Mouse (Mus musculus): Measurements from ENCODE around the gene Polr3b. TPM values are rescaled to one million over a fixed set of nuclear protein-coding genes. Genes with fewer than 3 reads are reported as not detected.

Gene Polr3b
- polyA plus RNA-seq, 1 experiment from 2014 or later: 3.9 TPM

DNA sequence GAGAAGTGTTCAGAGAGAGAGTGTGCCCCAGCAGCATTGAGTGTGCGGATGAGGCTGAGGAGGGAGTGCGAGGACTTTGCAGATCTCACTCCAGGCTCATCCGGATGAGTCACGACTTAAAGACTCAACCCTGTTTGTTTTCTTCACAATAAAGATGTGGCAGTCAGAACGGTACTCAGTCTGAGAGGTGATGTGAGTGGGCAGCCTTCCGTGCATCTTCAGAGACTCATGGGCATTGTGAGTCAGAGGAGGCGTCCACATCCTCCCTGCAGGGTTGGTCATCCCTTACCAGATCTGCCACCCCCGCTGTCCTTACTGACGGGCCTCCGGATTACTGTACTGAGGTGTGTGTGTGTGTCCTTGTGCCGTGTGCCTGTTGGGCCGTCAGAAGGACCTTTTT lies 104.9 kb downstream of the Polr3b start:
- TF ChIP-seq CTCF (IDR thresholded peaks at IDR 0.05; ENCODE audit: low read depth): no peak
- TF ChIP-seq EP300 (IDR thresholded peaks at IDR 0.05; ENCODE audit: low read depth): no peak
- 89% methylated on average over 12 of the region's 12 CpGs for WGBS (ENCODE audit: insufficient replicate concordance)
- peaks cover 12% of the 10 kb centered on the region for H3K36me3 ChIP-seq (replicated peaks; ENCODE audit: insufficient read depth, low read length)
- no peaks in the 10 kb centered on the region for H3K27me3 ChIP-seq (ENCODE audit: insufficient read depth, low read length)
- DNase-seq (no peak), ATAC-seq (no peak)
- H3K9me3 ChIP-seq (ENCODE audit: low read length): no peaks in the 10 kb centered on the region
- H3K4me3 ChIP-seq (ENCODE audit: low read depth, low read length): no peak overlapping the region
- H3K9ac ChIP-seq (replicated peaks): no peak overlapping the region
- no peaks in the 10 kb centered on the region for H3K4me1 ChIP-seq (ENCODE audit: insufficient read depth)
- no peak overlapping the region for H3K27ac ChIP-seq (ENCODE audit: low read depth)
- no peak overlapping the region for H3K4me2 ChIP-seq (ENCODE audit: low read depth, low read length)

DNA sequence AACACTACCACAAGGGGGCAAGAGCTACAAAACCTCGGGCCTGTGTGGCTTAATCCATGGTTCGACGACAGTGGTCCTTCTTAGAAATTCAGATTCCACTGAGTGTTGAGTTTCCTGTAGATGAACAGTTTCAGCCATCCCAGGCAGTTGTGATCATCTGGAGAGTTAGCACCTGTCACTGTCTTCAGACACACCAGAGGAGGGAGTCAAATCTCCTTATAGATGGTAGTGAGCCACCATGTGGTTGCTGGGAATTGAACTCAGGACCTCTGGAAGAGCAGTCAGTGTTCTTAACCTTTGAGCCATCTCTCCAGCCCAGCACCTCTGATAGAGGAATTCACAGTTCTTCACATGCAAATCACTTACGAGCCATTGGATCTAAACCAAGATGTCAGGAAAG lies 105.7 kb downstream of the Polr3b start:
- Histone ChIP-seq H3K9ac (replicated peaks) (no peak overlapping the region), H3K27me3 (ENCODE audit: insufficient read depth, low read length) (no peaks in the 10 kb centered on the region), H3K27ac (ENCODE audit: low read depth) (no peak overlapping the region), H3K4me2 (ENCODE audit: low read depth, low read length) (no peak overlapping the region), H3K4me3 (ENCODE audit: low read depth, low read length) (no peak overlapping the region), H3K9me3 (ENCODE audit: low read length) (no peaks in the 10 kb centered on the region), H3K4me1 (ENCODE audit: insufficient read depth) (no peaks in the 10 kb centered on the region), H3K36me3 (replicated peaks; ENCODE audit: insufficient read depth, low read length) (peaks cover 10% of the 10 kb centered on the region)
- 77% methylated on average over 4 of the region's 4 CpGs for WGBS (ENCODE audit: insufficient replicate concordance)
- TF ChIP-seq EP300 (IDR thresholded peaks at IDR 0.05; ENCODE audit: low read depth) (no peak), CTCF (IDR thresholded peaks at IDR 0.05; ENCODE audit: low read depth) (0 out of 2 replicates have a peak, but pooled peaks have one; percentile 6)
- DNase-seq: no peak
- no peak for ATAC-seq

GRCm38 (mm10) chr10:84730078-84730477 lies 108.0 kb downstream of the Polr3b start:
- 78% methylated on average over 3 of the region's 3 CpGs for WGBS (ENCODE audit: insufficient replicate concordance)
- H3K4me1 ChIP-seq (ENCODE audit: insufficient read depth): no peaks in the 10 kb centered on the region
- H3K4me2 ChIP-seq (ENCODE audit: low read depth, low read length): no peak overlapping the region
- H3K27me3 ChIP-seq (ENCODE audit: insufficient read depth, low read length): no peaks in the 10 kb centered on the region
- ATAC-seq (no peak), DNase-seq (no peak)
- no peak overlapping the region for H3K9ac ChIP-seq (replicated peaks)
- peaks cover 10% of the 10 kb centered on the region for H3K36me3 ChIP-seq (replicated peaks; ENCODE audit: insufficient read depth, low read length)
- H3K9me3 ChIP-seq (ENCODE audit: low read length): no peaks in the 10 kb centered on the region
- TF ChIP-seq EP300 (IDR thresholded peaks at IDR 0.05; ENCODE audit: low read depth) (no peak), CTCF (IDR thresholded peaks at IDR 0.05; ENCODE audit: low read depth) (peak; percentile 61)
- H3K4me3 ChIP-seq (ENCODE audit: low read depth, low read length): no peak overlapping the region
- no peak overlapping the region for H3K27ac ChIP-seq (ENCODE audit: low read depth)

- Histone ChIP-seq H3K9me3 (ENCODE audit: low read length) (no peaks in the 10 kb centered on the region), H3K4me3 (ENCODE audit: low read depth, low read length) (no peak overlapping the region), H3K9ac (replicated peaks) (no peak overlapping the region), H3K4me1 (ENCODE audit: insufficient read depth) (no peaks in the 10 kb centered on the region), H3K36me3 (replicated peaks; ENCODE audit: insufficient read depth, low read length) (peaks cover 6% of the 10 kb centered on the region), H3K27me3 (ENCODE audit: insufficient read depth, low read length) (no peaks in the 10 kb centered on the region), H3K4me2 (ENCODE audit: low read depth, low read length) (no peak overlapping the region), H3K27ac (ENCODE audit: low read depth) (no peak overlapping the region)
- no peak for ATAC-seq
- TF ChIP-seq CTCF (IDR thresholded peaks at IDR 0.05; ENCODE audit: low read depth) (no peak), EP300 (IDR thresholded peaks at IDR 0.05; ENCODE audit: low read depth) (no peak)
- no peak for DNase-seq
- 73% methylated on average over 9 of the region's 9 CpGs for WGBS (ENCODE audit: insufficient replicate concordance)
Measured at GRCm38 (mm10) chr10:84730956-84731355, 108.9 kb downstream of the Polr3b start.

DNA sequence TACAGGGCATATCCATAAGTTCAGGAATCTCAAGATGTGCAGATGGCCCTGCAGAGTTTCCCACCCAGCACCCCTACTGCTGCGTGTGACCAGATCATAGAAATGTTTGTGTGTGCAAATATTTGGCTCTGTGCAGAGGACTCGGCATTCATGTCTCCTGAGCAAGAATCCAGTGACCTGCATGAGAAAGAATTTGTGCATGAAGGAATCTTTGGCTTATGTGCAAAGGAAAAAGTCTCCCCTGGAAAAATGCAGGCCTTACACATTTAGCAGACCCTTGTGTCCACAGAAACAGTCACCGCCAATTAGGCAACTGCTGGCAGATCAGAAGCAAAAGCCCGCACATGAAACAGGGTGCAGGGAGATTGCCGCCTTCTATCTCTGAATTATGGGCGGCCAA lies 111.4 kb downstream of the Polr3b start:
- no peaks in the 10 kb centered on the region for H3K27me3 ChIP-seq (ENCODE audit: insufficient read depth, low read length)
- no peak for ATAC-seq
- no peak for DNase-seq
- no peaks in the 10 kb centered on the region for H3K36me3 ChIP-seq (replicated peaks; ENCODE audit: insufficient read depth, low read length)
- H3K27ac ChIP-seq (ENCODE audit: low read depth): no peak overlapping the region
- no peaks in the 10 kb centered on the region for H3K9me3 ChIP-seq (ENCODE audit: low read length)
- no peaks in the 10 kb centered on the region for H3K4me1 ChIP-seq (ENCODE audit: insufficient read depth)
- 67% methylated on average over 6 of the region's 6 CpGs for WGBS (ENCODE audit: insufficient replicate concordance)
- no peak overlapping the region for H3K4me3 ChIP-seq (ENCODE audit: low read depth, low read length)
- no peak overlapping the region for H3K4me2 ChIP-seq (ENCODE audit: low read depth, low read length)
- no peak overlapping the region for H3K9ac ChIP-seq (replicated peaks)
- TF ChIP-seq CTCF (IDR thresholded peaks at IDR 0.05; ENCODE audit: low read depth) (no peak), EP300 (IDR thresholded peaks at IDR 0.05; ENCODE audit: low read depth) (no peak)

GRCm38 (mm10) chr10:84754851-84755785 lies 133.0 kb downstream of the Polr3b start:
- DNase-seq: no peak
- Histone ChIP-seq H3K9ac (replicated peaks) (no peak overlapping the region), H3K36me3 (replicated peaks; ENCODE audit: insufficient read depth, low read length) (no peaks in the 10 kb centered on the region), H3K4me2 (ENCODE audit: low read depth, low read length) (peak overlapping the region; percentile 49), H3K4me1 (ENCODE audit: insufficient read depth) (peaks cover 18% of the 10 kb centered on the region), H3K4me3 (ENCODE audit: low read depth, low read length) (peak overlapping the region; percentile 24), H3K9me3 (ENCODE audit: low read length) (no peaks in the 10 kb centered on the region), H3K27me3 (ENCODE audit: insufficient read depth, low read length) (peaks cover 90% of the 10 kb centered on the region), H3K27ac (ENCODE audit: low read depth) (no peak overlapping the region)
- TF ChIP-seq CTCF (IDR thresholded peaks at IDR 0.05; ENCODE audit: low read depth) (no peak), EP300 (IDR thresholded peaks at IDR 0.05; ENCODE audit: low read depth) (no peak)
- 3% methylated on average over 63 of the region's 66 CpGs for WGBS (ENCODE audit: insufficient replicate concordance)
- no peak for ATAC-seq

Measured in liver, postnatal 0 days (tissue).